Mouse (Mus musculus): ENCODE results near the gene Sult6b2. TPM values are rescaled to one million over a fixed set of nuclear protein-coding genes. Genes with fewer than 3 reads are reported as not detected.

The Sult6b2 gene
- polyA plus RNA-seq, 1 experiment, result not detected

DNA sequence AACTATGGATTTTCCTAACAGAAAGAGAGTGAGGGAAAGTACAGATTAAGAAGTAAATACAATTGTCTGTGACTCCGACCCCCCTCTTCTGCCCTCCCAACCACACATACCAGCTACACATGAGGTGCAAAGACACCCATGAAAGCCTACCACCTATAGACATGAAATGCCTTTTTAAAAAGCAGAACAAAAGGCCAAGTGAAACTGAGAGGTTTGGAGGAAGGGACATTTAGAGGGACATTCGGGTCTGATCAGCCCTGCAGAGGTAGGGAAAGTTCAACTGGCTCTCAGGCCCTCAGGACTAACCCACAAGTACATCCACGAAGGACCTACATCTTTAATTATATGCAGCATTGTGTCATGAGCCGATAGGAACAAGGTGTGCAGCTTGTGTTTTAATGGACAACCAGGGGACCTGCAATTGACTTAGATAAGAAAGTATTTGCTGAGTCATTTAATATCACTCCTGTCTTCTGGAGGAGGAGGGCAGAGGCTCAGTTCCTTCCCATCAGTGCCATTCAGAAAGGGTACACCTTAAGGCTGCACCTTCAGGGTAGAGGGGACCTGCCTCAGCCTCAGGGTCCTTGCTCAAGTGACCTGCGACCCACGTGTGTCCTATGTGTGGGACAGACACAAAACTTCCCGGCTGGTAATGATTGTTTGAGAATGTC, 4.5 kb downstream of the Sult6b2 start:
- no peak overlapping the region for H3K4me3 ChIP-seq (ENCODE audit: insufficient read depth, low read depth, low read length)
- H3K27ac ChIP-seq (ENCODE audit: insufficient read depth, low read depth, low read length), result no peak overlapping the region
- H3K4me1 ChIP-seq (ENCODE audit: control insufficient read depth, insufficient read depth, low read length), result no peaks in the 10 kb centered on the region
- 82% methylated on average over 7 of the region's 7 CpGs for WGBS
- TF ChIP-seq POLR2A (IDR thresholded peaks at IDR 0.05; ENCODE audit: insufficient read depth, low read depth, low read length), result no peak
- TF ChIP-seq CTCF (IDR thresholded peaks at IDR 0.05; ENCODE audit: insufficient read depth, low read depth, low read length), result no peak

DNA sequence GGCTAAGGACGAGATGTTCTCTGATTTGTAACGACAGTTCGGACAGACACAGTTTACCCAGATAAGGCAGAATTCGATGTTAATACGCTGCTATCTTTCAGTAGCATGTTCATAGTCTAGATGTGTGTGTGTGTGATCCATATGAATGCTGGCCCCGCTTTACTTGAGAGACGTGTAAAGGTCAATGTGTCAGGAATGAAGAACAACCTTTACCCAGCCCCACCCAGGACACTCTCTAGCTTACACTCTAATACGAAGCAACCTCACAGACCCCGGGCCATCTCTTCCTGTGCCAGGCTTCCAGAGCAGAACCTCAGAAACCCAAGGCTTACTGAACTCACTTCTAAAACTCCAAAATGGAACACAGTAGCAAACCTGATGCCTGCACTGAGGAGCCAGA, 5.5 kb downstream of the Sult6b2 start:
- no peaks in the 10 kb centered on the region for H3K4me1 ChIP-seq (ENCODE audit: control insufficient read depth, insufficient read depth, low read length)
- H3K4me3 ChIP-seq (ENCODE audit: insufficient read depth, low read depth, low read length), result no peak overlapping the region
- H3K27ac ChIP-seq (ENCODE audit: insufficient read depth, low read depth, low read length), result no peak overlapping the region
- 93% methylated on average over 9 of the region's 9 CpGs for WGBS
- TF ChIP-seq POLR2A (IDR thresholded peaks at IDR 0.05; ENCODE audit: insufficient read depth, low read depth, low read length) (no peak), CTCF (IDR thresholded peaks at IDR 0.05; ENCODE audit: insufficient read depth, low read depth, low read length) (no peak)

DNA sequence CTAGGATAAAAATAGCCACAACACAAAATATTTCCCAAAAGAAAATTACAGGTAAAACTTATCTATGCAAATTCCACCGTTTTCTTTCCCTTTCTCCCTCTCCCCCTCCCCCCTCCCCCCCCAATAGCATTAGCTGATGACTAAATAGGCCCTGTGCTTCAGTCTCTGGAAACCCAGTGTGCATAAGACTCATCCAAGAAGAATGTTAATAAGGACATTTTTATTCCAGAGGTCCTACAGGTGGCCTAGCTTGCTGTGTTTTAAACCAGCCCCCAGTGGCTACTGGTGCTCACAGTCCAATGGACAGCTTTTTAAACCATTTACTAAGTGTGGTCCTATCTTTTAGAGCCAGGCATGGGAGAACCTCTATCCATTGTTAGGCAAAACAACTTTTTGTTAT, 6.3 kb downstream of the Sult6b2 start:
- Histone ChIP-seq H3K27ac (ENCODE audit: insufficient read depth, low read depth, low read length) (no peak overlapping the region), H3K4me3 (ENCODE audit: insufficient read depth, low read depth, low read length) (no peak overlapping the region), H3K4me1 (ENCODE audit: control insufficient read depth, insufficient read depth, low read length) (peaks cover 2% of the 10 kb centered on the region; the same call in 1 of the 2 replicates)
- TF ChIP-seq CTCF (IDR thresholded peaks at IDR 0.05; ENCODE audit: insufficient read depth, low read depth, low read length), result no peak
- TF ChIP-seq POLR2A (IDR thresholded peaks at IDR 0.05; ENCODE audit: insufficient read depth, low read depth, low read length), result no peak
- WGBS, result 42% methylated on average over 1 of the region's 1 CpGs

DNA sequence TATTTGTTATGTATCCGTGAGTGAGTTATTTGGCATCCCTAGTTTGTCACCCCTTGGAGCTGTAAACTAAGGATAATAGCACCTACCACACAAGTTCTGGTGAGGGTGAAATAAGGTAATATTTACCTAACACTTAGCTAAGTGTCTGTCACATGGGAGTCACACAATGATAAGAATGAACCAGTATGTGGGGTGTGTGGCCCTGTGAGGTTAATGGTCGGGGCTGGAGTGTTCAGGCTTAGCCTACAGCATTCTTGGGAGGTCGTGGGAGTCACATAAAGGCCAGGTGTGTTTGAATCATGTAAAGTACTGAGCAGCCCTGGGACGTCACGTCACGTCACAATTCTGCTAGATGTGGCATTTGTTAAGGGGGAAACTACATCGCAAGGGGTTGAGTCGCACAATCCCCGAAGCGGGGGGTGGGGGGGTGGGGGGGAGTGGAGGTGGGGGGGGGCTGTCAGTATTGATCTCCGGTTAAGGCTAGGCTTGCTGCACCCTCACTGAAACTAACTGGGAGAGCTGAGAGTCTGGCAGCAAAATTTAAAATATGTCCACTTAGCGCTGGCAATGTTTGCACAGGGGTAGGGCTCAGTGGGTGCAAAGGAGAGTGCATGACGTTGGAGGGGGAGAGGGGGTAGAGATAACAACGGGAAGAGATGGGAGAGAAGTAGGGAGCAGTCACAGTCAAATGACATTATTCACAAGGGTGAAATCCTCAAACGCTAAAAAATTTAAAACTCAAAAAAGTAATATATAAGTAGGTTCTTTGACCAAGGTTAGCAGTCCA, 8.5 kb downstream of the Sult6b2 start:
- TF ChIP-seq CTCF (IDR thresholded peaks at IDR 0.05; ENCODE audit: insufficient read depth, low read depth, low read length) (no peak), POLR2A (IDR thresholded peaks at IDR 0.05; ENCODE audit: insufficient read depth, low read depth, low read length) (no peak)
- no peak overlapping the region for H3K4me3 ChIP-seq (ENCODE audit: insufficient read depth, low read depth, low read length)
- no peak overlapping the region for H3K27ac ChIP-seq (ENCODE audit: insufficient read depth, low read depth, low read length)
- 89% methylated on average over 15 of the region's 15 CpGs for WGBS
- peaks cover 2% of the 10 kb centered on the region; the same call in 1 of the 2 replicates for H3K4me1 ChIP-seq (ENCODE audit: control insufficient read depth, insufficient read depth, low read length)

DNA sequence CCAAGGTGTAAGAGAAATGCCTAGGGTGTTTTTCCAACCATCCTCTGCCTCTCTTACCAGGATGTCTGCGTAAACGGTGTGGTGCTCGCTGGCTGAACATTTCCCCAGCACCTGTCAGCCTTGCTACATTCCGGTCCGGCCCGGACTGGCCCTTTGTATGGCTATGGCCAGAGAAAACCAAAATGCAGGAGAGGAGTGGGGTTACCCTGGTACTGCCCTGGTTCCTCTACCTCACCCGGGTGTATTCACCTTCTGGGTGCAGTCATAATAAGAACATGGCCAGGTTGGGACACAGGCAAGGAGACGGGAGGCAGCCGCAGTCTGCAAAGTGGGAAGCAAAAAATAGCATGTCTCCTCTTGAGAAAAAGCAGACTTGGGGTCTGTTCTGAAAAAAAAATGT, 9.2 kb downstream of the Sult6b2 start:
- TF ChIP-seq POLR2A (IDR thresholded peaks at IDR 0.05; ENCODE audit: insufficient read depth, low read depth, low read length) (no peak), CTCF (IDR thresholded peaks at IDR 0.05; ENCODE audit: insufficient read depth, low read depth, low read length) (no peak)
- Histone ChIP-seq H3K4me1 (ENCODE audit: control insufficient read depth, insufficient read depth, low read length) (peaks cover 2% of the 10 kb centered on the region; the same call in 1 of the 2 replicates), H3K4me3 (ENCODE audit: insufficient read depth, low read depth, low read length) (no peak overlapping the region), H3K27ac (ENCODE audit: insufficient read depth, low read depth, low read length) (no peak overlapping the region)
- WGBS, result 94% methylated on average over 9 of the region's 9 CpGs

DNA sequence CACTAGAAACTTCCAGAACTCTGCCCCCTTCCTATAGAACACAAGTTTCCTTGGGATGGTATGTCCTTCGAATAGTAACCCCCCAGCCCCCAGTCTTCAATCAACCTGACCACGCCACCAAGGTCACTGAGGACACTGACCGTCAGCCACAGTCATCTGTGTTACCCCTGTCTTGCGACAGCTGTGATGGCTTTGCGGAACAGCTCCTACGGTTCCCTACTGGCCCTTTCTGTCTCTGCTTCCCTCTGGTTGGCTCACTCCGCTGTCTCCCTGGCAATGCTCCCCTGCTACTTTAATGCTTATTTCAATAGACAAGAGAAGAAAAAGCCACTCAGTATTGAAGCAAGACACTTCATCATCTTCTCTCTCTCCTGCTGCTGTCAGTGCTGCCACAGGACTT, 10.8 kb downstream of the Sult6b2 start:
- no peak overlapping the region for H3K27ac ChIP-seq (ENCODE audit: insufficient read depth, low read depth, low read length)
- H3K4me3 ChIP-seq (ENCODE audit: insufficient read depth, low read depth, low read length), result no peak overlapping the region
- TF ChIP-seq CTCF (IDR thresholded peaks at IDR 0.05; ENCODE audit: insufficient read depth, low read depth, low read length), result no peak
- peaks cover 4% of the 10 kb centered on the region; the same call in 1 of the 2 replicates for H3K4me1 ChIP-seq (ENCODE audit: control insufficient read depth, insufficient read depth, low read length)
- WGBS, result 62% methylated on average over 7 of the region's 7 CpGs

DNA sequence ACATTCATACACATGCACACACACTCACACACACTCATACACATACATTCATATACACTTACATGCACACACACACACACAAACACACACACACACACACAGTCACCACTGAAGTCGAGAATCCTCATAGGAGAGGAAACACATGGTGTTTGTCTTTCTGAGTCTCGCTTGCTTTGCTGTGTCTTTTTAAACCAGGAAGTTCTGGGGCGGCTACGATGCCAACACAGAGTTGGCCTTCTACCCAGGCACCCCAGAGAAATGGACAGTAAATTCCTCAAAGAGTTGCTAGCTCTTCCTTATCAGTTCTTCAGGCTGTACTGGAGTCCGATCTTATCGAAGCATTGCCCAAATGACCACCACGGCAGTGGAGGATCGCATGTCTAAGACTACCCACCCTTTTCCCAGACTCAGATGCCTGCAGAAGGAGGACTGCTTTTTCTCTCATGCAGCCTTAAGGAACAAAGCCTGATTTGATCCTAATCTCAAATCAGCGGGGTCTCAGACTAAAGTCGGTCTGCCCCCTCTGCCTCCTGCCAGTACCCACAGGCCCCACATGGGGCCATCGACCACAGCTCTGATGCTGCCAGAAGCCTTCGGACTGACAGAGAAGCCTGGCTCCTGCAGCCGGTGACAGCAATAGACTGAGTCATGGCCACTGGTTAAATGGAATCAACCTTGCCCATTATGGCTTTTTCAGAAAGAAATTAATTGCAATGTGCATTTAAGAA, 11.9 kb downstream of the Sult6b2 start:
- Histone ChIP-seq H3K27ac (ENCODE audit: insufficient read depth, low read depth, low read length) (no peak overlapping the region), H3K4me3 (ENCODE audit: insufficient read depth, low read depth, low read length) (no peak overlapping the region), H3K4me1 (ENCODE audit: control insufficient read depth, insufficient read depth, low read length) (peaks cover 6% of the 10 kb centered on the region; the same call in 1 of the 2 replicates)
- no peak for TF ChIP-seq CTCF (IDR thresholded peaks at IDR 0.05; ENCODE audit: insufficient read depth, low read depth, low read length)
- no peak for TF ChIP-seq POLR2A (IDR thresholded peaks at IDR 0.05; ENCODE audit: insufficient read depth, low read depth, low read length)
- 63% methylated on average over 13 of the region's 13 CpGs for WGBS

DNA sequence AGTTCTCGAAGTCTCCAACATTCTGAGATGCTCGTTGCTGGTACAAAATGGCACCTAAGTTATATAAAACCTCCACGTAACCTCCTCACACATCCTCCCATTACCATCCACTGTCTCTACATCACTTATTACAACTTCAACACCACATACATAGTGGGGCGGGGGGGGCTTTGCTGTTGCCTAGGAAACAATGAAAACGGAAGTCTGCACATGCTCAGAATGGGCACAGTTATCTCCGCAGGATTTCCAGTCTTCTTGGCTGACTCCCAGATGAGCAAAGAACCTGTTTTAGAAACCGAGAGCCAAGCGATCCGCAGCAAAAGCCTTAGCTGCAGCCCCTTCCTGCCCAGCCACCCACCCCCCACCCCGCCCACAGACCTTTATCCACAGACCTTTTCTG, 14.6 kb downstream of the Sult6b2 start:
- Histone ChIP-seq H3K27ac (ENCODE audit: insufficient read depth, low read depth, low read length) (no peak overlapping the region), H3K4me3 (ENCODE audit: insufficient read depth, low read depth, low read length) (no peak overlapping the region), H3K4me1 (ENCODE audit: control insufficient read depth, insufficient read depth, low read length) (peaks cover 6% of the 10 kb centered on the region; the same call in 1 of the 2 replicates)
- no peak for TF ChIP-seq CTCF (IDR thresholded peaks at IDR 0.05; ENCODE audit: insufficient read depth, low read depth, low read length)
- no peak for TF ChIP-seq POLR2A (IDR thresholded peaks at IDR 0.05; ENCODE audit: insufficient read depth, low read depth, low read length)
- 63% methylated on average over 10 of the region's 10 CpGs for WGBS
